Mouse (Mus musculus) heart, adult 9 months (tissue): ENCODE results near the gene Vdac2.

Experiments
- DNase-seq, 2 experiments: peaks; one replicate each; pipeline ENCODE4 v3.0.0; 2022; ENCODE audit warnings: low spot score in 2 of 2

Vdac2 gene

GRCm38 (mm10) chr14:21817453-21817852 is 7.6 kb upstream of the Vdac2 start:
- no peak for DNase-seq

GRCm38 (mm10) chr14:21820880-21821505 is 4.0 kb upstream of the Vdac2 start:
- no peak for DNase-seq

GRCm38 (mm10) chr14:21822307-21822706 is 2.7 kb upstream of the Vdac2 start:
- no peak for DNase-seq

- DNase-seq = peak; percentile 92 to 93
These were observed 2.2 kb upstream of the Vdac2 start for GRCm38 (mm10) chr14:21822795-21823374.

GRCm38 (mm10) chr14:21823897-21824296 is 1.1 kb upstream of the Vdac2 start:
- DNase-seq = no peak

GRCm38 (mm10) chr14:21825786-21826491 is 901 bp downstream of the Vdac2 start:
- no peak for DNase-seq

- DNase-seq = peak; percentile 97 to 98
These were observed 6.1 kb downstream of the Vdac2 start for GRCm38 (mm10) chr14:21830876-21831767.

- no peak for DNase-seq
These were observed 6.9 kb downstream of the Vdac2 start for GRCm38 (mm10) chr14:21831830-21832403.

GRCm38 (mm10) chr14:21838336-21839017 is 13.4 kb downstream of the Vdac2 start:
- DNase-seq = no peak

- DNase-seq = no peak
These were observed 17.0 kb downstream of the Vdac2 start for GRCm38 (mm10) chr14:21841819-21842592.

- no peak for DNase-seq
These were observed 18.2 kb downstream of the Vdac2 start for GRCm38 (mm10) chr14:21843263-21843662.

GRCm38 (mm10) chr14:21846827-21847380 is 21.9 kb downstream of the Vdac2 start:
- no peak for DNase-seq

- no peak for DNase-seq
These were observed 22.5 kb downstream of the Vdac2 start for GRCm38 (mm10) chr14:21847381-21848165.

- DNase-seq = peak; percentile 91 to 95
These were observed 23.4 kb downstream of the Vdac2 start, which contains the start of gene Comtd1 for GRCm38 (mm10) chr14:21848166-21849154. Comtd1 (minus strand) TSS chr14:21848977.

GRCm38 (mm10) chr14:21849524-21850418 is 24.7 kb downstream of the Vdac2 start:
- DNase-seq = no peak

- no peak for DNase-seq
These were observed 25.5 kb downstream of the Vdac2 start for GRCm38 (mm10) chr14:21850419-21851127.
